Mouse (Mus musculus) ovary, postnatal 14 days (tissue): Measurements from ENCODE around the gene Dlgap4.

ENCODE experiments used
- DNase-seq: peaks from one replicate; pipeline ENCODE4 v3.0.0; 2022; ENCODE audit warnings: low spot score

The Dlgap4 gene

GRCm38 (mm10) chr2:156613541-156614257 lies at the start of gene Dlgap4:
TSS of gene Dlgap4 (plus strand) at chr2:156613705.
- peak; percentile 8 for DNase-seq

GRCm38 (mm10) chr2:156566512-156566911 lies 47.0 kb upstream of the Dlgap4 start:
- no peak for DNase-seq

GRCm38 (mm10) chr2:156568647-156569046 lies 44.9 kb upstream of the Dlgap4 start:
- no peak for DNase-seq

GRCm38 (mm10) chr2:156569261-156569660 lies 44.2 kb upstream of the Dlgap4 start:
- DNase-seq = no peak

GRCm38 (mm10) chr2:156571521-156571920 lies 42.0 kb upstream of the Dlgap4 start:
- DNase-seq = no peak

- DNase-seq = no peak
Observed at GRCm38 (mm10) chr2:156576850-156577587, 36.5 kb upstream of the Dlgap4 start.

- DNase-seq = no peak
Observed at GRCm38 (mm10) chr2:156580507-156580906, 33.0 kb upstream of the Dlgap4 start.

- DNase-seq = no peak
Observed at GRCm38 (mm10) chr2:156581244-156581643, 32.3 kb upstream of the Dlgap4 start.

- no peak for DNase-seq
Observed at GRCm38 (mm10) chr2:156582887-156583286, 30.6 kb upstream of the Dlgap4 start.

- DNase-seq = no peak
Observed at GRCm38 (mm10) chr2:156584154-156584796, 29.2 kb upstream of the Dlgap4 start.

- no peak for DNase-seq
Observed at GRCm38 (mm10) chr2:156584797-156585471, 28.6 kb upstream of the Dlgap4 start.

- DNase-seq = no peak
Observed at GRCm38 (mm10) chr2:156589481-156589880, 24.0 kb upstream of the Dlgap4 start.

- no peak for DNase-seq
Observed at GRCm38 (mm10) chr2:156594987-156595490, 18.5 kb upstream of the Dlgap4 start.

GRCm38 (mm10) chr2:156602581-156602980 lies 10.9 kb upstream of the Dlgap4 start:
- DNase-seq = no peak

- no peak for DNase-seq
Observed at GRCm38 (mm10) chr2:156603671-156604070, 9.8 kb upstream of the Dlgap4 start.

GRCm38 (mm10) chr2:156605144-156605543 lies 8.4 kb upstream of the Dlgap4 start:
- no peak for DNase-seq

GRCm38 (mm10) chr2:156605971-156606370 lies 7.5 kb upstream of the Dlgap4 start:
- no peak for DNase-seq

- peak; percentile 8 for DNase-seq
Observed at GRCm38 (mm10) chr2:156613081-156613540, 394 bp upstream of the Dlgap4 start.

GRCm38 (mm10) chr2:156614258-156614556 lies 702 bp downstream of the Dlgap4 start:
- no peak for DNase-seq

GRCm38 (mm10) chr2:156614661-156615654 lies 1.5 kb downstream of the Dlgap4 start:
- no peak for DNase-seq

- no peak for DNase-seq
Observed at GRCm38 (mm10) chr2:156616513-156616912, 3.0 kb downstream of the Dlgap4 start.
